Mouse (Mus musculus) midbrain, embryonic 15.5 days (tissue): ENCODE data around the gene Snx27. TPM values are rescaled to one million over a fixed set of nuclear protein-coding genes. Genes with fewer than 3 reads are reported as not detected.

Experiments
- ATAC-seq: fragments of 200-750 bp; cut with Nextera tagmentation; replicated peaks from 2 replicates; pipeline ENCODE4 v1.8.0; 2017; ENCODE audit warnings: moderate TSS enrichment
- H3K27ac ChIP-seq: fragments of 300-500 bp; sonication (generic); 2 replicates; pipeline ENCODE4 v1.5.1; 2015; ENCODE audit warnings: mild to moderate bottlenecking, inconsistent platforms
- H3K27me3 ChIP-seq: fragments of 300-500 bp; sonication (generic); replicated peaks from 2 replicates; pipeline ENCODE4 v1.6.1; 2015; ENCODE audit warnings: inconsistent platforms
- H3K36me3 ChIP-seq: fragments of 300-500 bp; sonication (generic); replicated peaks from 2 replicates; pipeline ENCODE4 v1.6.1; 2015; ENCODE audit warnings: inconsistent platforms
- H3K4me1 ChIP-seq: fragments of 300-500 bp; sonication (generic); 2 replicates; pipeline ENCODE4 v1.6.1; 2015; ENCODE audit warnings: inconsistent platforms
- H3K4me2 ChIP-seq: fragments of 300-500 bp; sonication (generic); 2 replicates; pipeline ENCODE4 v1.6.1; 2015; ENCODE audit warnings: inconsistent platforms, mild to moderate bottlenecking, moderate library complexity
- H3K4me3 ChIP-seq: fragments of 300-500 bp; sonication (generic); 2 replicates; pipeline ENCODE4 v1.5.1; 2015; ENCODE audit warnings: mild to moderate bottlenecking, inconsistent platforms
- H3K9ac ChIP-seq: fragments of 300-500 bp; sonication (generic); 2 replicates; pipeline ENCODE4 v1.6.1; 2015; ENCODE audit warnings: mild to moderate bottlenecking, inconsistent platforms
- H3K9me3 ChIP-seq: fragments of 300-500 bp; sonication (generic); 2 replicates; pipeline ENCODE4 v1.6.1; 2016; ENCODE audit warnings: inconsistent platforms
- WGBS: fragments of 180-500 bp; shearing (Covaris S2); methylation state at CpG from one replicate; pipeline ENCODE4 v1.1.7; 2015; ENCODE audit warnings: mixed read lengths; 5-methylcytosine and 5-hydroxymethylcytosine counted together
- polyA plus RNA-seq: library from polyadenylated mRNA; unstranded; fragments of >200 nt; fragmentation: Nextera tagmentation; extraction: Ambion mirVana; gene quantifications from 2 replicates; pipeline ENCODE4 v1.2.1, GENCODE M21; 2015

Snx27 gene
- 86.4 and 94.7 TPM in 2 replicates for polyA plus RNA-seq

- peak within 1 kb of the TSS; percentile 96 for H3K4me3 ChIP-seq
- H3K4me2 ChIP-seq, result peak within 1 kb of the TSS; percentile 86
- H3K27ac ChIP-seq, result peak within 1 kb of the TSS; percentile 92
- H3K27me3 ChIP-seq, result no peaks in the 10 kb centered on the region
- H3K36me3 ChIP-seq, result no peaks in the 10 kb centered on the region
- WGBS, result under 1% methylated on average over 36 of the region's 42 CpGs
- peaks cover 33% of the 10 kb centered on the region for H3K4me1 ChIP-seq
- peak; percentile 99 for ATAC-seq
- H3K9ac ChIP-seq, result peak within 1 kb of the TSS; percentile 94
- H3K9me3 ChIP-seq, result no peaks in the 10 kb centered on the region
Observed at GRCm38 (mm10) chr3:94582456-94582891, at the start of gene Snx27. TSS of gene Snx27 (minus strand) at chr3:94582716.

DNA sequence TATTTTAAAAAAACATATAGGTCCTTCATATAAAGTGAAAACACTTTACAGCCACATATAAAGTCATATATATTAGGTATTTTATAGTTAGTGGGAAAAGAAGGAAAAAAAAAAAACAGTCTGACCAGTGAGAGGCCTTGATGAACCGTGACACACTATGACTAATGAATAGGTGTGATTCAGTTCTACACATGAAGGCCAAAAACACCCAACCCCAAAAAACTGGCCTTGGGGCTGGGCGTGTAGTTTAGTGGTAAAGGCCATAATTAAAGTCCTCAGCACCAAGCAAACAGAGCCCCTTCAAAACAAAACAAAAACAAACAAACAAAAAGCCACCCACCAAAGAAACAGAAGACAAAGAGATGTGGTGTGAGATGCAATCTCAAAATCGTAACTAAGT lies 47.4 kb upstream of the Snx27 start:
- no peak overlapping the region for H3K4me2 ChIP-seq
- H3K9ac ChIP-seq, result no peak overlapping the region
- no peak for ATAC-seq
- 84% methylated on average over 3 of the region's 3 CpGs for WGBS
- no peak overlapping the region for H3K27ac ChIP-seq
- H3K4me1 ChIP-seq, result no peaks in the 10 kb centered on the region
- no peaks in the 10 kb centered on the region for H3K9me3 ChIP-seq
- no peaks in the 10 kb centered on the region for H3K36me3 ChIP-seq
- no peak overlapping the region for H3K4me3 ChIP-seq
- no peaks in the 10 kb centered on the region for H3K27me3 ChIP-seq

- no peaks in the 10 kb centered on the region for H3K9me3 ChIP-seq
- no peaks in the 10 kb centered on the region for H3K36me3 ChIP-seq
- H3K4me3 ChIP-seq, result no peak overlapping the region
- H3K27ac ChIP-seq, result no peak overlapping the region
- 94% methylated on average over 5 of the region's 5 CpGs for WGBS
- no peaks in the 10 kb centered on the region for H3K4me1 ChIP-seq
- ATAC-seq, result no peak
- no peak overlapping the region for H3K4me2 ChIP-seq
- no peaks in the 10 kb centered on the region for H3K27me3 ChIP-seq
- H3K9ac ChIP-seq, result no peak overlapping the region
Observed at GRCm38 (mm10) chr3:94628712-94629111, 46.2 kb upstream of the Snx27 start.

DNA sequence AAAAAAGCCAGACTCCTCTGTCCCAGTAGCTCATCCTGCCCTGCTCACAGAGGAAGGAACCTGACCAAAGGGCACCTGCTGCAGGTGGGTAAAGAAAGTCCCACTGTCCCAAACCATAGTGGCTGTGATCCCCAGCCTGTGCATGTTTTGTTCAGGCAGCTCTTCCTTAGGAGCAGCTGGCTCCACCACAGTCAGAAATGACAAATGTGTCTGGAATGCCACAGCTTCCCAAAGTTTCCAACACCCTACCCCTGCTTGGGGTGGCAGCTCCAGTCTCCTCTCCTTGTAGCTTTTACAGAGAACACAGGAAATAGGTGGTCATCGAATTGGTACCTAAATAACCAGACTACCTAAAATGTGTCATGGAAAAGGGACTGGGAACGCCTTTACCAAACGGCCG lies 41.8 kb upstream of the Snx27 start:
- WGBS, result 92% methylated on average over 4 of the region's 4 CpGs
- H3K27ac ChIP-seq, result no peak overlapping the region

DNA sequence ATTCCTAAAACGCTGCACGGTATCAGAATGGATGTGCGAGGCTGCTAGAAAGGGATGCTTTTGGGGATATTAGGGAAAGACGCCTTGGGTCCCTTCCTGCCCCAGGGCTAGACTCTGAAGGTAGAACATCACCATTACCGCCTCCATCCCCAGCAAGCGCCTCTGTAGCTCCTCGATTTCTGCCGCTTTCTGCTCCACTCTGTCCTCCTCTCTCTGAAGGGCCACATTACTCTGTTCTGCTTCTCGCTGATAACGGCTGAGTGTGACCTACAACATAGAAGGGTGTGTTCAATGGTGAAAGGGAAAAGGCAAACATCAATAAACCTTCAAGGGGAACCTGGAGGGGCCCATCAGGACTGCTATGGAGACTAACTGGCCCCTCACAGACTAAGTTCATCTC lies 40.0 kb upstream of the Snx27 start:
- Histone ChIP-seq H3K27ac (no peak overlapping the region), H3K9ac (no peak overlapping the region), H3K36me3 (no peaks in the 10 kb centered on the region), H3K9me3 (no peaks in the 10 kb centered on the region), H3K4me2 (no peak overlapping the region), H3K27me3 (no peaks in the 10 kb centered on the region), H3K4me3 (no peak overlapping the region), H3K4me1 (no peaks in the 10 kb centered on the region)
- no peak for ATAC-seq
- 93% methylated on average over 10 of the region's 10 CpGs for WGBS

More for the DNA sequence above, 41.8 kb upstream of the Snx27 start:
- no peak overlapping the region for H3K9ac ChIP-seq
- no peak overlapping the region for H3K4me3 ChIP-seq
- H3K36me3 ChIP-seq, result no peaks in the 10 kb centered on the region
- ATAC-seq, result no peak
- H3K27me3 ChIP-seq, result no peaks in the 10 kb centered on the region
- no peak overlapping the region for H3K4me2 ChIP-seq
- H3K4me1 ChIP-seq, result no peaks in the 10 kb centered on the region
- no peaks in the 10 kb centered on the region for H3K9me3 ChIP-seq

GRCm38 (mm10) chr3:94621740-94622507 lies 39.4 kb upstream of the Snx27 start:
- 84% methylated on average over 11 of the region's 11 CpGs for WGBS
- H3K9ac ChIP-seq, result no peak overlapping the region
- no peak for ATAC-seq

GRCm38 (mm10) chr3:94616717-94617116 lies 34.2 kb upstream of the Snx27 start:
- Histone ChIP-seq H3K9ac (no peak overlapping the region), H3K9me3 (no peaks in the 10 kb centered on the region), H3K36me3 (no peaks in the 10 kb centered on the region), H3K27ac (no peak overlapping the region), H3K4me1 (no peaks in the 10 kb centered on the region), H3K27me3 (no peaks in the 10 kb centered on the region), H3K4me2 (no peak overlapping the region), H3K4me3 (no peak overlapping the region)
- WGBS, result 70% methylated on average over 4 of the region's 4 CpGs
- ATAC-seq, result no peak

More at GRCm38 (mm10) chr3:94621740-94622507, 39.4 kb upstream of the Snx27 start:
- no peaks in the 10 kb centered on the region for H3K27me3 ChIP-seq
- no peaks in the 10 kb centered on the region for H3K36me3 ChIP-seq
- H3K27ac ChIP-seq, result no peak overlapping the region
- H3K9me3 ChIP-seq, result no peaks in the 10 kb centered on the region
- no peak overlapping the region for H3K4me3 ChIP-seq
- H3K4me2 ChIP-seq, result no peak overlapping the region
- no peaks in the 10 kb centered on the region for H3K4me1 ChIP-seq

GRCm38 (mm10) chr3:94613258-94613878 lies 30.9 kb upstream of the Snx27 start:
- ATAC-seq, result no peak
- no peaks in the 10 kb centered on the region for H3K9me3 ChIP-seq
- H3K27me3 ChIP-seq, result no peaks in the 10 kb centered on the region
- H3K36me3 ChIP-seq, result no peaks in the 10 kb centered on the region
- no peak overlapping the region for H3K4me2 ChIP-seq
- no peaks in the 10 kb centered on the region for H3K4me1 ChIP-seq
- H3K9ac ChIP-seq, result no peak overlapping the region
- WGBS, result 52% methylated on average over 7 of the region's 7 CpGs
- no peak overlapping the region for H3K27ac ChIP-seq
- no peak overlapping the region for H3K4me3 ChIP-seq

GRCm38 (mm10) chr3:94612274-94612673 lies 29.8 kb upstream of the Snx27 start:
- H3K4me2 ChIP-seq, result no peak overlapping the region
- H3K4me3 ChIP-seq, result no peak overlapping the region
- H3K27me3 ChIP-seq, result no peaks in the 10 kb centered on the region
- H3K9me3 ChIP-seq, result no peaks in the 10 kb centered on the region
- H3K36me3 ChIP-seq, result no peaks in the 10 kb centered on the region
- H3K4me1 ChIP-seq, result no peaks in the 10 kb centered on the region
- H3K27ac ChIP-seq, result no peak overlapping the region
- no peak for ATAC-seq
- no peak overlapping the region for H3K9ac ChIP-seq
- 88% methylated on average over 1 of the region's 1 CpGs for WGBS

- Histone ChIP-seq H3K36me3 (no peaks in the 10 kb centered on the region), H3K4me1 (no peaks in the 10 kb centered on the region), H3K9ac (no peak overlapping the region), H3K9me3 (no peaks in the 10 kb centered on the region), H3K4me2 (no peak overlapping the region), H3K4me3 (no peak overlapping the region), H3K27me3 (no peaks in the 10 kb centered on the region), H3K27ac (no peak overlapping the region)
- WGBS, result 76% methylated on average over 5 of the region's 5 CpGs
- no peak for ATAC-seq
Observed at GRCm38 (mm10) chr3:94611834-94612233, 29.3 kb upstream of the Snx27 start.

- H3K9me3 ChIP-seq, result no peaks in the 10 kb centered on the region
- ATAC-seq, result no peak
- no peaks in the 10 kb centered on the region for H3K36me3 ChIP-seq
- H3K4me2 ChIP-seq, result no peak overlapping the region
- no peak overlapping the region for H3K4me3 ChIP-seq
- no peaks in the 10 kb centered on the region for H3K27me3 ChIP-seq
- no peak overlapping the region for H3K27ac ChIP-seq
- no peak overlapping the region for H3K9ac ChIP-seq
- no peaks in the 10 kb centered on the region for H3K4me1 ChIP-seq
- WGBS, result 72% methylated on average over 4 of the region's 4 CpGs
Observed at GRCm38 (mm10) chr3:94611343-94611742, 28.8 kb upstream of the Snx27 start.

DNA sequence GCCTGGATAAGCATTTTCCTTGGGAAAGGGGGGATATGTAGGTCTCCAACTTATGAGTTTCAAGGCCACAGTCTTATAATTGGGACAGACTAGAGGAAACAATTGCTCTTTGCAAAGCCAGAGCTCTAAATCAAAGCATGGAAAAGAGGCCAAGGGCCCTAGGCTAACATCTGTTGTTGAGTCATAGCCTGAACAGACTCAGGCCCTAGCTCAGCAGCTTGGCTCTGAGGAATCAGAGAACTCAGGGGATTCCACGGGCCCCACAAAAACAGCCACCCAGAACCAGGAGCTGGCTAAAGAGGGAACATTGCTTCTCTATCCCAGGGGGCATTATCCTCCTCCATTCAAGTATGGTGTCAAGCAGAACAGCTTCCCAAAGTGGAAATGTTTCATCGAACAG lies 28.1 kb upstream of the Snx27 start:
- Histone ChIP-seq H3K9ac (no peak overlapping the region), H3K9me3 (no peaks in the 10 kb centered on the region), H3K4me2 (no peak overlapping the region), H3K4me3 (no peak overlapping the region), H3K36me3 (no peaks in the 10 kb centered on the region), H3K27ac (no peak overlapping the region), H3K4me1 (no peaks in the 10 kb centered on the region), H3K27me3 (no peaks in the 10 kb centered on the region)
- no peak for ATAC-seq
- WGBS, result 77% methylated on average over 2 of the region's 2 CpGs

DNA sequence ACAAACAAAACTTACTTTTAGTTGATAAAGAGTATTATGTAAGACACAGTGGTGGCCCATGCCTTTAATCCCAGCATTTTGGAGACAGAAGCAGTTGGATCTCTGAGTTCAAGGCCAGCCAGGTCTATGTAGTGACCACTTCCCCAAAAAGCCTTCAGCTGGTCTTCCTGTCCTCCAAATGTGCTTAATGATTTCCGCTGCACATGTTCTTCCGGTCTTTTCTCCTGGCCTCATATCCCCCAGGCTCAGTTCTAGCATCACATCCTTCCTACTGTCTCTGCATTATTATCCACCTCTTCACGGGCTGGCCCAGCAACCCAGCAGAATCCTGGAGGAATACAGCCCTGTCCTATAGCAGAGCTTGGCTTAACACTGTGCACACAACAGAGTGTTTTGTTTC lies 27.1 kb upstream of the Snx27 start:
- Histone ChIP-seq H3K4me3 (no peak overlapping the region), H3K4me2 (no peak overlapping the region), H3K4me1 (no peaks in the 10 kb centered on the region), H3K9ac (no peak overlapping the region), H3K36me3 (no peaks in the 10 kb centered on the region), H3K9me3 (no peaks in the 10 kb centered on the region), H3K27me3 (no peaks in the 10 kb centered on the region), H3K27ac (no peak overlapping the region)
- no peak for ATAC-seq
- WGBS, result 91% methylated on average over 3 of the region's 3 CpGs
